Mouse (Mus musculus) thymus, postnatal 14 days (tissue): ENCODE results near the gene Arhgap23.

ENCODE experiments used
- DNase-seq: peaks from one replicate; pipeline ENCODE4 v3.0.0; 2021

The Arhgap23 gene

DNA sequence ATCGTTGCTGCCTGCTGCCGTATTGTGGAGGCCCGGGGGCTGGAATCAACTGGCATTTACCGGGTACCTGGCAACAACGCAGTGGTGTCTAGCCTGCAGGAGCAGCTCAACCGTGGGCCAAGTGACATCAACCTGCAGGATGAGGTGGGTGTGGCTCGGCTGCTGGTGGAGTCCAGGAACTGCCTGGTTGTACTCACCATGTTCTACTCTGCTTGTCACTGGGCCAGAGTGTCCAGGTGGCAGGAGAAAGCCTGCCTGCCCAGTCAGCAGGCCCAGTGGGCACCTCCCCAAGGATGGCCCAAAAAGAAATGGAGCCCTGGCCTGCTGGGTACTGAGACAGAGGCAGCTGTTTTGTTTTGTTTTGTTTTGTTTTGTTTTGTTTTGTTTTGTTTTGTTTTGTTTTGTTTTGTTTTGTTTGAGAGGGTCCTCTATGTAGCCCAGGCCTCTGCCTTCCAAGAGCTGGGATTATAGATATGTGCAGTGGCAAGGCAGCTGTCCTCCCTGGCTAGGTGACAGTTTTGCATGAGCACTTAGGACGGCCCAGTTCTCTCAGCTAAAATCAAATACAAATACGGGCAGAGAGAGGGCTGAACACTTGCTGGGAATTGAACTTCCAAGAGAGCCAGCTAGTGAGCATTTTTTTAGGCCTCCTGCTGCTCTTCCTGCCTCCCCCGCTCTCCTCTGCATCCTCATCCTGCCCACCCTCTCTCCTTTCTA lies 51.3 kb downstream of the Arhgap23 start:
- DNase-seq: no peak

DNA sequence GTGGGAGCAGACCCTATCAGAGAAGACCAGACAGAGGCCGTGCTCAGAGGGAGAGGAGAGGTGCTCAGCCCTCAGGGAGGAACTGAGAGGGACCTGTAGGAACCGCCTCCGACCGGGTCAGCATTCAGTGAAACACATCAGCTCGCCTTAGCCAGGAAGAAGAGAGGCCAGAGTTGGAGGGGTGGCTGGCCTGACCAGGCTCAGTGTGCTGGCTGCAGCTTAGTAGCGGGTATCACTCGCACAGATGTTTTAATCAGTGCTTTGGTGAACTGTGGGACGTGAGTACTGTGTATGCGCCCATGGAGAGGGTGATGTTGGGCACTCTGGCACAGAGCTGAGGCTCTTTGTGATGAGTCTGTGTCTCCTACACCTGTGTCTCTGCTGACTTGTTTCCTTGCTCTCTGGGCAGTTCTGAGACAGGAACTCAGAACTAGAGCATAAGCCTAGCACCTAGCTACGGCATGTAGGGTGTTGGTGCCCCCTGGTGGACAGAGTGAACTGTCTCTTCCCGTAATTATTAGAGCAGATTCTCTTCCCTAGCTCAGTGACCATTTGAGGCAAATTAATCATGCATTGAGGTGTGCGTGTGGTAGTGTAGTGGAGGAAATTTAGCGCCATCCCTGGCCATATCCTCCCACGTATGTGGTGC lies 53.4 kb downstream of the Arhgap23 start:
- peak; percentile 88 for DNase-seq

DNA sequence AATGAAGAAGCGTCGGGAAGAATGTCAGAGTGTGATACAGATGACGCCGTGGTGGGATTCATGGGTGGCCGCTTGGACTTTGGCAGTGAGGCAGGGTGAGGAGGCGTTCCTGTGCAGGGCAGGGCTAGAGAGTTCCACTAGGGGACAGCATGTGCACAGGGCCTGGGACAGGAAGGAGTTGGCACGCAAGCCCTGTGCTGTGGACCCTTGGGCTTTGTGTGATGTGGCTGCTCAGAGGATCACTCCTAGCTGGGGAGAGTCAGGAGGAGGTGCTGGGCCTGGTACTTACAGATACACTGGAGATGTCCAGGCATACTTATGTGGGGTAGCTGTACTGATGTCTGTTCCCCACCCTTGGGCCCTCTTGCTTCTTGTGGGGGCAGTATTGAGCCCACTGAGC lies 54.5 kb downstream of the Arhgap23 start:
- no peak for DNase-seq

DNA sequence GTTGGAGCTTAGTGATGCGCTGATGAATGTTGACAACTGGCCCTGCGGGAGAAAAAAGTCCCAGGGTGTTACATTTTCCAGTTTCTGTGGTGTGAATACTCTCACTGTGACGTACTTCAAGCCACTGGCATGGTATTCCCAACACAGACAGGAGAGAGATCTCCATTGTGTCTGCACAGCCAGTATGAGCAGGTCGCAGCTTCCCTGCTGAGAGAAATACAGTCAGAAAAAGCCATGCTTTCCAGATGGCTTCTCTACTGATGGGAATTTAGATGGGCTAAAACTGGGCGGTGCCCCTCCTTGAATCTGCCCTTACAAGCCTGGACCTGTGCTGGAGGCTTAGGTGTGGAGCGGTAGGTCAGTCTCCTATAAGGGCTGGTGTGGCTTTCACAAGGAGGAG lies 55.9 kb downstream of the Arhgap23 start:
- no peak for DNase-seq

DNA sequence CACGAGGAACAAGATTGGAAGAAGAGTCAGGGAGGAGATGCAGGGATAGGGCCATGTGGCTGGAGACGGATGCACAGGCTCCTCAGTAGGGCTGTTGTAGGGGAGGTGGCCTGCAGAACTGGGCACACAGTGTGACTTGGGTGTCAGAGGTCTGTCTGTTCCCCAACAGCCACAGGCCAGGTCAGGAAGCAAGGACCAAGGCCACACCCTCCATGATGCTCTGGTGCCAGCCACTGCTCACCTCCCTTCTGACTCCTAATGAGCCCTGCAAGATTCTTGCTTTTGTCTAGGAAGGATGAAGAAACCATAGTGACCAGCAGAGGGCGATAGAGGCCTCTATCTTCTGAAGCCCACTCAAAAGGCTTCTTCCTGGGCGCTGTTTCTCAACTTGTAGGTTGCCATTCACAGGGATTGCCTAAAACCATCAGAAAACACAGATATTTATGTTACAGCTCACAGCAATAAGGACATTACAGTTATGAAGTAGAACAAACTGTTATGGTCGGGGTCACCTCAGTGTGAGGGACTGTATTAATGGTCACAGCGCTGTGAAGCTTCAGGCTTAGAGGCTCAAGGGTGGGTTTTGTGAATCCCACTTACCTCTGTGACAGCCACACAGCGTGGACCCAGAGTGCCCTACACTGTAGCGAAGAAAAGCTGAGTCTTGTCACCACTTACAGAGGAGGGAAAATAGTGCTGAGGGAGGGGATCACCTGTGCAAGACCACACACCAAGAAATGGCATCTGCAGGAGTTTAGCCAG lies 61.2 kb downstream of the Arhgap23 start:
- DNase-seq: peak; percentile 75

DNA sequence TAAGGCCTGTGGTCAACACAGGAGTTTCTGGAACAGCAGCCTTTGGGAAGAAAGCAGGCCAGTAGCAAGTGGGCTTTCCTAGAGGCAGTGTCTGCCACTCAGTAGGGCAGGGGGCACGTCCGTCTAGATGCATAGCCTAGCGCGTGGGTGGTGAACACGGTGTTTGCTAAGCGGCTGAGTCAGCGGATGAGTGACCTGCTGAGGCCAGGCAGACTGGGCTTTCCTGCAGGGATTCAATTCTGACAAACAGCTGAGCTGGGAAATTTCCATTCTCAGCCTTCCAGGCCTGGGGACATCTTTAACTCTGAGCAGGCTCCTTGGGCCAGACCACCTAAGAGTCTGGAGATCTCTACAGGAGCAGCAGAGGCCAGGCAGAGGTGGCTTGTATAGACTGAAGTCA lies 62.1 kb downstream of the Arhgap23 start:
- DNase-seq: no peak

DNA sequence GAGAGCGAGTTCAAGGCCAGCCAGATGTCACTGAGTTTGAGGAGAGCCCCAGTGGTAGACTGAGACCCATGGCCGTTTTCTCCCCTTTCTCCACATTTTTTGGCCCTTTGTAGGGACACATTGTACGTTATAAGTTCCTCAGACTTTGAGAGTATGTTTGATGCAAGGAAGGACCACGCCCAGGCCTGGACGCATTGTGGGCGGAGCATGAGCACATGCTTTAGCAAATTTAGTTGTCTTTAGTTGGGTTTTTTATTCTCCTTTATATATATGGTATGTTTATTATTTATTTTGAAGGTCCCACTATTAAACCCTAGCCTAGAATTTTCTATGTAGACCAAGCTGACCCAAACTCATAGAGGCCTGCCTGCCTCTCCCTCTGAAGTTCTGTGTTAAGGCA lies 63.0 kb downstream of the Arhgap23 start:
- DNase-seq: no peak

DNA sequence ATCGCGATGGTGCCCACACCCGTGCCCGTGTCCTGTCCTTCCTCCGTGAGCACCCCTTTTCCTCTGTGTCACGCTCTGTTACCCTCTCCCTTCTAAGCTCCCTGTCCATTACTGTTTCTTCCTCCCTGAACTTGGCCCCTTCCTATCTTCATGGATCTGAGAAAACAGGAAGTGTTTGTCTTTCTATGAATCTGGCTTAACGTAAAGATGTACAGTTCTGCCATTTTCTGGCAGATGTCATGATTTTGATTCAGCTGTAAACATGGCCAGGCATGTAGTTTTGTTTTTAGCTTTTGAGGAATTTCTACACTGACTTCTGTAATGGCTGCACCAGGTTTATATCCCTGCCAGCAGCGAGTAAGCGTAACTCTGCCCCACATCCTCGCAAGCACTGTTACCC lies 63.8 kb downstream of the Arhgap23 start:
- DNase-seq: no peak

DNA sequence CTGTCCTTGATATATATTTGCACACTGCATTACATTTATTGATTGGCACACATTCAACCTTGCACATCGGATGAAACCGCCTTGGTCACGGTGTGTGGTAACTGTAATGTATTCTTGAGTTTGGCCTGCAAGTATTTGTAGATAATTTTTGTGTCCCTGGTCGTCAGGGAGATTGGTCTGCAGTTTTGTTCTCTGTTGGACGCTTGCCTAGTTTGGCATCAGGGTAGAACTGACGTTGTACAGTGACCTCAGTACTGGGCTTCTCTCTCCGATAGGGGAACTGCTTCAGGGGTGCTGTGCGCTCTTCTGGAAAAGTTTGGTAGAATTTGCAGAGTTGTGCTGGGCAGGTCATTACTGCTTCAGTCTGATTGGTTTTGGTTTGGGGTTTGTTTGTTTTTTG lies 64.5 kb downstream of the Arhgap23 start:
- DNase-seq: no peak

DNA sequence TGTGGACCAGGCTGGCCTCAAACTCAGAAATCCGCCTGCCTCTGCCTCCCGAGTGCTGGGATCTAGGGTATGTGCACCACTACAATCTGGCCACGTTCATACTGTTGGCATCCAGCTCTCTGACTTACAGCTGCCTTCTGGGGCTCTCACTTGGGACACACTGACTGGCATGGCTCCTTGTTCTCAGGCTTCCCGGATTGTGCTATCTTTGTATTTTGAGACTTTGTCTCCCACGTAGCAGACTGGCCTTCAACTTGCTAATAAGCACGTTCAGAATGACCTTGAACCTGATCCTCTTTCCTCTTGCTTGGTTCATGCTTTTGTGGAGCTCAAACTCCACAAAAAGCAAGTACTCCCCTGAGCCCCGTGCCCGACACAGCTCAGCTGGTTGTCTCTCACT lies 70.3 kb downstream of the Arhgap23 start:
- DNase-seq: no peak

DNA sequence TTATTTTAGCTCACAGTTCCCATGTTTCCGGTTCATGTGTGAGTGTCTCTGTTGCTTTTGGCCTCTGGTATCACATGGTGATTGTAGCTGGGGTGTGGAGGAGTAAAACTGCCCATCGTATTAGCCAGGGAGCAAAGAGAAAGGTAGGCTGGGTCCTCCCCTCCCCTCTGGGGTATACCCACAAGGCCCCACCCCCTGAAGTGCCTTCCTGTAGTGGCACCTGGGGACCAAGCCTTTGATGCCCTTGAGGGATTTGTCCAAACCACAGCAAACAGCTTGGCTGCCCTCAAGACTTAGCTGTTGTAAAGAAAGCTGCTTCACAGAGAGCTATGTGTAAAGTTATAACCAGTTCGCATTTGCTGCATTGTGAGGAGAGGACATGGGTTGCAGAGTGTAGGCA lies 72.3 kb downstream of the Arhgap23 start:
- peak; percentile 37 for DNase-seq

DNA sequence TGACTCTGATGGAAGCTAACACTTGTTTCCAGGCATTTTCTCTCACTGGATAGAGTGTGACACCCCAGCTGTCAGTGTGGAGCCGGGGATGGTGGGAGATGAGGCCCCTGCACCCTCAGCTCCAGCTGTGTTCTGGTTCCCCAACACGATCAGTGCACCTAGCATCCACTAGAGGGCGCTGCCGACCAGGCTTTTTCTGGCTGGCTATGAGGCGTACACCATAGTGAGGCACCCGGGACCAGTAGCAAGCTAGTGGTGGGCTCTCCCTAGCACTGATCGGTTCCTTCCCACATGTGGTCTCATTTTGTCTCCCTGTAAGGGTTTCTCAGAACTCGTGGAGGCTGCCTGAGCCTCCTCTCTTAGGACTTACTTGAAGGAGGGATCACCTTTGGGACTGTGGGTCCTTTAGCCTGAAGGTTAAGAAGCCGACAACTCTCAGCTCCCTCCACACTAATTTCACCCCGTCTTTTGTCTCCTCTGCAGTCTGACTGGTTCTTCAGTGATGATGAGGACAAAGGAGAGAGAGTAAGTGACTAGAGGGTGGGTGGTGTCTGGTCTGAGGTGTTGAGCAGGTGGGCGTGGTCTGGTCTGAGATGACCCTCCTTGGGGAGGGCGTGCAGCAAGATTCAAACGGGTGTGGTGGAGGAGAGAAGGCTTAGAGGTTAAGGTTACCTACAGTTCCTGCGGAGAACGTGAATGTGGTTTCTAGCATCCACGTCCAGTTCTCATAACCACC lies 74.4 kb downstream of the Arhgap23 start:
- peak; percentile 86 for DNase-seq

DNA sequence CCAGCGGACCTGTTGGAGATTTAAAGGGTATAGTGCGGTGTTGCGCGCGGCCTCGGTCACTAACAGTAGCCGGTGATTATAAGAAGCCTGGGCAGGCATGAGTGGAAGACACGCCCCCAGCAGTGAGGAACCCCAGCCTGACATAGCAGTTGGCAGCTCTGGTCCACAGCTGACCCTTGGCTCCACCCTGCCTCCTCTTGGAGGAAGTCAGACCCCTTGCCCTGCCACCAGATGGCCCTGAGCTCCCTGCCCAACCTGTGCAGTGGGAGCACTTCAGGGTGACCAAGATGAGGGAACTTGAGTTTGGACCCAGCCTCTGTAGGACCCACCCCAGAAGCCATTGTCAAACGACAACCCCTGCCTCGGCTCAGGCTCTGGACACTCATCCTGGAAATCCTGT lies 76.3 kb downstream of the Arhgap23 start:
- DNase-seq: no peak

DNA sequence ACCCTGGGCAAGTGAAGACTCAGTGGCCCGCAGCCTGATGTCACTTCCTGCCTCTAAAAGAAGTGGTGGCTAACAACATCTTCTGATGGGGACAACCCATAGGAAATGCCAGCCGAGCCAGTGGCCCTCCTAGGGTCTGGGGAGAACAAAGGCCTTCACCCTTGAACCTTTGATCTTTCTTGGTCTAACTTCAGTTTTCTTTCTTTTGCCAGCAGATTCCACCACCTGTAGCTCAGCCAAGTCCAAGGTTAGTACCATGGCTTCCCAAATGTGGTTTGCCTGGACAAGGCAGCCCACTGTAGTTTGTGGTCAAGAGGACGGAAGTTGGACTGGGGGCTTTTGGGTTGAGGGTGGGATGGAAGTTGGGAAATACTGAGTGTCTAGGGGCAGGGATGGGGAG lies 77.5 kb downstream of the Arhgap23 start:
- no peak for DNase-seq

DNA sequence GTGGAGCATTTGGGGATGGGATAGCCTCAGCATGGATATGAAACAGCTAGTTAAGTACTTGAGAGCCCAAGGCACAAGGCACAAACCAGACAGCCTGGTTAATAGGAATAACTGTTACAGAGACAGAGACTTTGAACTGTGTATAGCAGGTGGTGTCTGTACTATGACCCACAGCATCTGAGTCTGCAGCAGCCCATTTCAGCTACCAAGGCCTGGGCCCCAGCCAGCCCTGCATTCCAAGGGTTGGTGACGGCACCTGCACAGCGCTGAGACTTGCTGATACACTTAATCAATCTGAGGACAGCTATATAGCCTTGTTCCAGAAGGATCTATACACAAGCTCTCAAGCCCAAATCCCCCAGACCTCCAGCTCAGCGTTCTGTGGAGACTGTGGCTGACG lies 82.2 kb downstream of the Arhgap23 start:
- no peak for DNase-seq

DNA sequence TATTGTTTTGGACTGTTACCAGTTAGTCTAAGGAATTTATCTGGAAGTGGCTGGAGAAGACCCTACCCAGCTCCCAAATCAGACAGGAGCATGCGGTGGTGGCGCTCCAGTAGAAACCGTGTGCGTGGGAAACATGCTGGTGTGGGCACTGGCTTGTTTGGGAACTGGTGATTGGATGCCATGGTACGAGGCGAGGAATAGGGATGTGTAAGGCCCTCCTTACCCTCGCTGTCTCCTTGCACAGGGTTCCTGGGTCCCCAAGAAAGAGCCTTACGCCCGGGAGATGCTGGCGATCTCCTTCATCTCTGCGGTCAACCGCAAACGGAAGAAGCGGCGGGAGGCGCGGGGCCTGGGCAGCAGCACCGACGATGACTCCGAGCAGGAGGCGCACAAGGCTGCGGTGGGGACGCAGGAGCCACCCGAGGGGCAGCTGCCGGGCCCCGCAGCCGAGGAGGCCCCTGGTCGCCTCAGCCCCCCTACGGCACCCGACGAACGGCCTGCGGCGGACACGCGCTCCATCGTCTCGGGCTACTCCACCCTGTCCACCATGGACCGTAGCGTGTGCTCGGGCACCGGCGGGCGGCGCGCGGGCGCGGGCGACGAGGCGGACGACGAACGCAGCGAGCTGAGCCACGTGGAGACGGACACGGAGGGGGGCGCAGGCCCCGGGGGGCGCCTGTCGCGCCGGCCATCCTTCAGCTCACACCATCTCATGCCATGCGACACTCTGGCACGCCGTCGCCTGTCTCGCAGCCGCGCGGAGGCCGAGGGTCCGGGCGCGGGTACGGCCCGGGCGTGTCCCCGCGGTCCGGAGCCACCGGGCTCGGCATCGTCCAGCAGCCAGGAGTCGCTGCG lies 84.8 kb downstream of the Arhgap23 start, which contains the start of gene 4933428G20Rik:
Gene 4933428G20Rik (minus strand): TSS at position 476 of the 855 bp plus-strand sequence.
- no peak for DNase-seq

DNA sequence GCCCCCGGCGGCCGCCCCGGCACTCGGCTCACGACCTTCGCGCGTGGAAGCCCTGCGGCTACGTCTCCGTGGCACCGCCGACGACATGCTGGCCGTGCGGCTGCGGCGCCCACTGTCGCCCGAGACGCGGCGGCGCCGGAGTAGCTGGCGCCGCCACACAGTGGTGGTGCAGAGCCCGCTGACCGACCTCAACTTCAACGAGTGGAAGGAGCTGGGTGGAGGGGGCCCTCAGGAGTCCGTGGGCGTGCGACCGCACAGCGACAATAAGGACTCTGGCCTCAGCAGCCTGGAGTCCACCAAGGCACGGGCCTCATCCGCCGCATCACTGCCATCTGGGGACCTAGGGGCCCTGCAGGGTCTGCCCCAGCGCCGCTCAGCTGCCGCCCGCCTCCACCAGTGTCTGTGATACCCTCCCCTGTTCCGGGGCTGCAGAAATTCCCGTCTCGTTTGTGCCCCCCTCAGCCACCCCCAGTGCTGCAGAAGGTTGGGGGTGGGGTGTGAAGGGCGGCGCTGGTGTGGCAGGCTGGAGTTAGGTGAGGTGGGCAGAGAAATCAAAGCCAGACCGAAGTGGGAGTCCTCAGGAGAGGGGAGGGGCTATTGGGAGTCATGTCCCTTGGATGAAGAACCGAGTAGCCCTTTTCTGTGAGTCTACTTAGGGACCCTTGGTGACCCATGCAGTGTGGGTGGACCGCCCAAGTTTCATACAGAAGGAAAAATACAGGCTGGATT lies 85.6 kb downstream of the Arhgap23 start:
- DNase-seq: no peak

DNA sequence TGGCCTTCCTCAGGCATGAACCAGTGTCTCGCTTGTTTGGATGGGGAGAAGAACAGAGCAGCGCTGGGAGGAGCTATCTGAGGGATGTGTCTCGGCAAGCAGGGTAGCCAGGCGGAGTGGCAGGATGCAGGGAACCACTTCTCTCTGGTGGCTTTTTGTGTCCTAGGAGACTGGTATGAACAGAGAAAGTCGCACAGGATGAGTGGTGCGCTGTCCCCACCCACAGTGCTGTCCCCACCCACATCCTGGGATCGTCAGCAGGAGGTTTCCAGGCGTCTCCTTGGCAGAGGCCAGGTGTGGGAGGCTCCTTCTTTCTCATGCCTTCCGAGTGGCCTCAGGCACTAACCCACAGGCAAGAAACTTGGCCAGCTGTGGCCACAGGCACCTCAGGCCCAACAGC lies 87.0 kb downstream of the Arhgap23 start:
- DNase-seq: no peak

DNA sequence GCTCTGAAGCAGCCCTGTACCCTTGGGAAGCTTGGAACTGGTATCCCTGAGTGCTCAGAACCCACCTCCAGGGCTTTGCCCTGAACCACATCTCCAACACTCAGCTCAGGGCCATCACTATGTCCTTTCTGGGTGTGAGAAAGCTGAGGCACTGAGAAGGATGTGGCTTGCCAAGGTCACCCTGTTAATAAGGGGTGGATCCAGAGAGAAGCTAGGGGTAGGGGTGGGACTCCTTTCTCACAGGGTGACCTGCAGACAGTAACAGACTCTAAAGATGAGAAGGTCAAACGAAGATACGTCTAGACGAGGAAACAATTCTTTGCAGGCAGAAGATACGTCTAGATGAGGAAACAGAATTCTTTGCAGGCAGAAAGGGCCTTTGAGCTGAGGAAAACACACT lies 87.5 kb downstream of the Arhgap23 start:
- no peak for DNase-seq

DNA sequence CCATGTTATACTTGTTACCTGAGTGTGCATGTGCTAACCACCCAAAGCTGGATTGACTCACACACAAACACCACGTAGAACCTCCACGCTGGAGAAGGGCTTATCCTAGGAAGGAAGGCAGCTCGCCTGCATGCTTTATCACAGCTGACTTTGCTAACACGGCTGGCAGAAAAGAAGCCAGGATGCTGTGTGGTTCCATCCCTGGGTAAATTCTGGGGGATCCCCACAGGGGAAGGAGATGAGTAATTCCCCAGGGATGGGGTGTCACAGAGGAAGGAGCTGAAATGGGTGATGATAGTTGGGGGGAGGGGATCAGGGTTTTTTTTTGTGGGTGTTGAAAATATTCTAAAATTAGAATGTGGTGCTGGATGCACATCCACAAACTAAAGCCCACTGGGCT lies 90.5 kb downstream of the Arhgap23 start:
- no peak for DNase-seq

DNA sequence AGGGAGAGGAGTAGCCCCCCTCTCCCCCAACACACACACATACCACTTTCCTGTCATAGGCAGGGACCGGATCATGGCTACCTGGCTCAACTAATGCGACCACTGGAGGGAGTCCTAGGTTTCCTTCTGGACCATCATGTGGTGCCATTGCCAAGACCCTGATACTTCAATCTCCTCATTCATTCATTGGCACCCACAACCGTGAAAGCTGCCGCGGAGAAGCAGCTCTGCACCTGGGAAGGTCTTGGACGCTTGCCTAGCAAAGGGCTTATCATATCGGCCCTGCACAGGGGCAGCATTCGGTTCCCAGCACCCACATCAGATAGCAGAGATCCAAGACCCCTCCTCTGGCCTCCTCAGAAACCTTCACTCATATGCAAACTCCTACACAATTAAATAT lies 91.0 kb downstream of the Arhgap23 start:
- no peak for DNase-seq

DNA sequence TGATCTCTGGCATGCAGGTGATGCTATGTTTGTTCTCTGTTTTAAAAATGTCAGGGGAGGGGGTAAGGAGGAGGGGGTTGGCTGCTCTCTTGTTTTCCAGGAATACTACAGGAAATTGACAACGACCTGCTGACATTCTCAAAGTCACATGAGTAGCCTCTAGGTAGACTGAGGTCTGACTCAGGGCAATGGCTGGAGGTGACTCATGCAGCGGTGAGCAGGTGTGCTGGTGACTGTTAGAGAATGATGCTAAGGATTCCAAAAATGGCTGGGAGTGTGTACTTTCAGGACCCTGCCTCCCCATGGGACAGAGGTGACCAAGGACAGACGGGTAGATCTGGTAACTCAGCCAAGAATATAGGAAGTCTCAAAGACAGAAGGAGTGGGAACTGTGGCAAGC lies 92.9 kb downstream of the Arhgap23 start:
- no peak for DNase-seq
